Mouse (Mus musculus) NIH3T3 (cell line): Measurements from ENCODE around the gene Zyg11a.
"Not testable (repeated sequence)": the region's sequence is repeated elsewhere in the genome, so short reads cannot be mapped to it uniquely, and the experiment has no call there.

ENCODE experiments used
- DNase-seq: peaks from one replicate; pipeline ENCODE4 v3.0.0-alpha.2; 2012; ENCODE audit warnings: low read depth

Gene Zyg11a

DNA sequence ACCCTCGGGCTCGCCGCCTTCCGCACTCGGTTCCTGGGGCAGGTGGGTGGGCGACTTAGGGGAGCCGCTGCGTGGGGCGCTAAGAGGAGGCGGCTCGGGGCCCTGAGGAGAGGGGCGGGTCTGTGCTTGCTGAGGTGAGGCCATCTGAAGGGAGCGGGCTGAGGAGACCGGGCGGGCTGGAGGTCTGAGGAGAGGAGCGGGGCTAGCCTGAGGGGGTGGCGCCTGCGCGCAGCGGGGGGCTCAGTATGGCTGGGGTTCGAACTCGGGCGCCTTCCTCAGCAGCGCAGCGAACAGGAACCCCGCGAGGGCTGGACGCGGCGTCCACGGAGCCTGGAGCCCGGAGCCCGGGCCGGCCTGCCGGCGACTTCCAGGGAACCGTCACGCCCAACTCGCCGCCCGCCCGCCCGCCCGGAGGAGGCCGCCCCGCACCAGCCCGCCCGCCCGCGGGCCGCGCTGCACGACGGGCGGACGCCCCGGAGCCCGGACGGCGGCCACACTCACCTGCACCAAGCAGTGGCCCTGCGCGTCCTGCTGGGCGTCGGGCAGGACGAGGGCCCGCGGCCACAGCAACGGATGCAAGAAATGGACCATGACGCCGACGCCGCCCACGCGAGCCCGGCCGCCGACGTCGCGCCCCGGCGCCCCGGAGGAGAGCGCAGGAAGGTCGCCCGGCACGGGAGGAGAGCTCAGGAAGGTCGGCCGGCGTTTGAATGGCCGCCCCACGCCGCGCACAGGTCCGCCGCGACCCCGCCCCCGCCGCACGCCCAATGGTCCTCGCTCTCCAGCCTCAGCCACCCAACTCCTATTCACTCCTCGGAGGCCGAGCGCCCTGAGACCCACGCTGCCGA lies at the start of gene Zyg11a:
Zyg11a (minus strand) TSS at position 717 of the 848 bp plus-strand sequence.
- no peak for DNase-seq

DNA sequence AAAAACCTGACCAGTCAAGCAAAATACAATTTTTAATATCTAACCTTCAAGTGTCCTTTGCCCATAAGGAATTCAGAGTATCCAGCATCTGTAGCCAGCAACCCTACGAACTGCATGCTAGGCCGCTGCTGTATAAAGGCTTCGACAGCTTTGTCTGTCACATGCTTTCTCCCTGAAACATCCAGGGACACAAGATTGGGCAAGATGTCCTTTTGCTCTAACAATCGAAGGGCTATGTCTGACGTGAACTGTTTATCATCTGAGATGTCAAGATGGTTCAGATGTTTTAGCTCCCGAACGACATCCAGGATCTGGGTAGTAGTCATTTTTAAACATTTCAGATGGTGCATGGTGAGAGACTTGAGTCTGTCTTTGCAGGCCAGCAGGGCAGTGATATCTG lies 47.9 kb upstream of the Zyg11a start:
- DNase-seq: no peak

DNA sequence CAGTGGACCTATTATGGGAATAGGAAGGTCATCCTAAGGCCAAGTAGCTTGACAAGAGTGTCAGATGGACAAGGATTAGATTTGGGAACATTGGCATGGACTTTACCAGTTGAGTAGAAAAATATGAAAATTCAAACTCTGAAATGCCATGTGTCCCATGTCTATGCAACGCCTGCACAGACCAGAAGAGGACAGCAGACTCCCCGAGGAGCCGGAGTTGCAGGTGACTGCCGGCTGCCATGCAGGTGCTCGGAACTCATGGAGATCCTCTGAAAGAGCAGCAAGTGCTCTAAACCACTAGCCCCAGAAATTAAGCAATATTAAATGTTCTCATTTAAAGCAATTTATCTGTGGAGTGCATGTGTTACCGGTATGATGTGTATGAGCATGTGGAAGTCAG lies 35.5 kb upstream of the Zyg11a start:
- peak; percentile 19 for DNase-seq

GRCm38 (mm10) chr4:108250501-108250900 lies 32.7 kb upstream of the Zyg11a start:
- no peak for DNase-seq

DNA sequence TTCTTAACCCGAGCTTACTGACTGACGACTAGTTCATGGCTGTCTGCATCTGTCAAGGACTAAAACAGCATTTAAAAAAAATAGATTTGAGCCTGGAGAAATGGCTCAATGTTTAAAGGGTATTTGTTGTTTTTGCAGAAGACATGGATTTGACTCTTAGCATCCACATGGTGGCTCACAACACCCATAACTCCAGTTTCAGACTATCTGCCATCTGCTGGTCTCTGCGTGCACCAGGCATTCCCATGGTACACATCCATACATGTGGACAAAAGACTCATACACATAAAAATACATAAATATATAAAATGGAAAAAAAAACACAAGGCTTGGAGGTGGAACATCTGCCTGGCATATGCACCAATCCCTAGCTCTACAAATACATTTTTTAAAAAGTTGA lies 31.5 kb upstream of the Zyg11a start:
- peak; percentile 37 for DNase-seq

GRCm38 (mm10) chr4:108233654-108234053 lies 15.8 kb upstream of the Zyg11a start:
- no peak for DNase-seq

- DNase-seq: peak; percentile 23
These were observed 7.6 kb upstream of the Zyg11a start for GRCm38 (mm10) chr4:108225341-108225872.

DNA sequence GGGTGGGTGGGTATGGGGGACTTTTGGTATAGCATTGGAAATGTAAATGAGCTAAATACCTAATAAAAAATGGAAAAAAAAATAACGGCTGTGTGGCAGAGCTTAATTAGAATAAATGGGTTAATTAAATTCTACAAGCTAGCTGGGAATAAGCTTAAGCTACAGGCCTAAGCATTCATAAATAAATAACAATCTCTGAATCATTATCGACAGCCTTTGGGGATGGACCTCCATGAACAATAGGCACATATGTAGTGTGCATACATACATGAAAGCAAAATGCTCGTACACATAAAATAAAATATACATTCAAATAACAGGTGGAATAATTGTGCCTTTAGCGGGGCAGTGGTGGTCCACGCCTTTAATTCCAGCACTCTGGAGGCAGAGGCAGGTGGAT lies 4.7 kb upstream of the Zyg11a start:
- no peak for DNase-seq

GRCm38 (mm10) chr4:108219019-108219418 lies 1.2 kb upstream of the Zyg11a start:
- no peak for DNase-seq

DNA sequence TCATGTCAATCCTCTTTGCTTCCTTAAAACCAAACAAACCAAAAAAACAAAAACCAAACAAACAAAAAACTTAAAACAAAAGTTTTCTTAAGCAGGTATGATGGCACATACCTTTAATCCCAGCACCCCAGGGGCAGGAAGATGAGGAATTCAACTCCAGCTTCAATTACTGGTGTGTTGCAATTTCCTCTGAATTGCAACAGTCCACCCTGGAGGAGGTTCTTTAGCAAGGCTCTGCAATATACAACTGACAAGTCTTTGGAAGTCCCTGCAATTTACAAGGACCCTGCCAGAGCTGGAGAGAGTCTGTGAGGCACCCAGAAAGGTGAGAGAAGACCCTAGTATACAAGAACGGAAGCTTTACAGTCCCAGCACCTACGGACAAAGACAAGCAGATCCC lies 4.8 kb downstream of the Zyg11a start:
- peak; percentile 30 for DNase-seq

DNA sequence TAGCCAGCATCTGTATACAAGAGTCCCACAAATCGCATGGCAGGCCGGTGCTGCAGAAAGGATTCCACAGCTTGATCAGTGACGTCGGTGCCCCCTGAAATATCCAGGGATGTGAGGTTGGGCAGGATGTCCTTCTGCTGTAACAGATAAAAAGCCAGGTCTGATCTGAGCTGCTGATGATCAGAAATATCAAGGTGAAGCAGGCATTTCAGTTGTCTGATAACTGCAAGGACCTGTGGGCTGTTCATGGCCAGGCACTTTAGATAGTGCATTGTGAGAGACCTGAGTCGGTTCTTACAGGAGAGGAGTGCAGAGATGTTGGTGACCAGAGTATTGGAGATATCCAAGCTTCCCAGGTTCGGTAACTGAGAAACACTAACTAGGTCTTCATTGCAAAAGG lies 13.2 kb downstream of the Zyg11a start:
- no peak for DNase-seq

GRCm38 (mm10) chr4:108199236-108199635 lies 18.6 kb downstream of the Zyg11a start:
- DNase-seq: no peak

GRCm38 (mm10) chr4:108196277-108196855 lies 21.5 kb downstream of the Zyg11a start:
- DNase-seq: no peak

DNA sequence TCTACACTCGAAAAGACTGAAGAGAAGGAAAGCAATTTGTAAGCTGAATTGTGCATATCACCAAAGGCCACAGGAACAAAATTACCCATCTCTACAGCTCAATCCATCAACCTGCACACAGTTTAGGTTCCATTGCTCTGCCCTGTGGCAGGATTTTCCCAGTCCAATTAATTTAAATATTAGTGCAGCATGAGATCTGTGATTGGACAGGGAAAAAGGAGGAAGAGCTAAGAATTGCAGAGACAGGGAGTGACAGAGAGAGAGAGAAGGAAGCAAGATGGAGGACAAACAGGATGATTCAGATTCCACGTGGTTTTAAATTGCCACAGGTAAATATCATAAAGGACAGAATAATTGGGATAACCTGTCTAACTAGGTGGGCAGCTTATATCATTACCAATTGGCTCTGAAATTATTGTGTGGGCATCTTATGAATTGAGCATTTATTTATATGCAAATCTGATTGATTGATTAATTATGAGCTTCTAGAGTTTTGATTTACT lies 25.0 kb downstream of the Zyg11a start:
- DNase-seq: no peak

DNA sequence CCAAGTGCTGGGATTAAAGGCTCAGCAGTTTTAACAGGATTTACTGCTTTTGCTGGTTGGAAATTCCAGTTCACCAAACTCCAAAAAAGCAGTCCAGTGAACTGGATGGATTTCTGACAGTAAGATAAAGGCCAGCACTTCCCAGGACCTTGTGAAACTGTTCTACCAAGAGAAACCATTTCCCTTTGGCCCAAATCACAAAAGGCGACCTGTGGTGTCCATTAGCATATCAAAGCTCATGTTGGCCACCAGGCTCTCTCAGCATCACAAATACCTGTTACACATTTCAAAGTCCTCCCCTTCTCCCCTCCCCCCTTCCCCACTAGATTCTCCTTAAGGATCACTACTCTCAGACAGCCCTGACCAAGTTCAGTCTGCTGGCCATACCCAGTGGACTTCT lies 35.6 kb downstream of the Zyg11a start:
- DNase-seq: no peak

DNA sequence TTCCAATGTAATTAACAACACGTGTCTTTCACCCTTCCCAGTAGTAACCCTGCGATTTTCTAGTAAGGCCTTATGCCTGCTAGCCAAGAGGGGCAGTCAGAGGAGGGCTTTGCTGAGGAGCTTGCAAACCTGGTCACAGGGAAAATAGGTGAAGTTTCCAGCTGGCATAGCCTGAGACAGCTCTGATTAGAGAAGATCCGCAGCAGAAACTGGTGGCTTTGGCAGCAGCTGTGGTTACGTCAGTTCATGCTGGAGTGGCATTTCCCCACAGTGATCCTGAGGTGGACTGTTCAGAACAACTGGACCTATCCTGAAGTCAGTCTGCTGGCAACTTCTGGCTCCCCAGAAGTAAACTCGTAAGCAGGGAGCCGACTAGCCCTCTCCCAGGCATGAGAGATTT lies 49.8 kb downstream of the Zyg11a start:
- DNase-seq: no peak

GRCm38 (mm10) chr4:108166874-108167273 lies 51.0 kb downstream of the Zyg11a start:
- no peak for DNase-seq

GRCm38 (mm10) chr4:108165152-108165895 lies 52.5 kb downstream of the Zyg11a start, which contains the start of gene Echdc2:
Gene Echdc2, plus strand, starts transcription at chr4:108165437.
- no peak for DNase-seq

GRCm38 (mm10) chr4:108163291-108163690 lies 54.6 kb downstream of the Zyg11a start:
- no peak for DNase-seq

- DNase-seq: no peak
These were observed 55.9 kb downstream of the Zyg11a start for GRCm38 (mm10) chr4:108161936-108162335.

DNA sequence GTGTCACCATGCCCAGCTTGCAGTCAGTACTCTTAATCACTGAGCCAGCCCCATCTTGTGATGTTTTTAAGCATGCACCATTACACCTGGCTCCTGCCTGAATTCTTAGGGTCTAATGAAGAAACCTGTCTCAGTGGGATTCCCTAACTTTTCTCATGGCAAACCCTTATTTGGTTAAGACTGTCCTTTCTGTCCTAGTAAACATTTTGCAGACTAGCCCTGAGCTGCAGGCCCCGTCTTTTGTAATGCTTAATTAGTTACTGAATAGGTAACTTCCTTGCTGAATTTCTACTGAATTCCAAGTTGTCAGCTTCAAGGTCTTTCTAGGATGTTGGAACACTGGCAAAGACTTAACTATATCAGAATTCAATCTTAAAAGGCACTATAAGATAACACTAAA lies 62.7 kb downstream of the Zyg11a start:
- DNase-seq: not testable (repeated sequence)

DNA sequence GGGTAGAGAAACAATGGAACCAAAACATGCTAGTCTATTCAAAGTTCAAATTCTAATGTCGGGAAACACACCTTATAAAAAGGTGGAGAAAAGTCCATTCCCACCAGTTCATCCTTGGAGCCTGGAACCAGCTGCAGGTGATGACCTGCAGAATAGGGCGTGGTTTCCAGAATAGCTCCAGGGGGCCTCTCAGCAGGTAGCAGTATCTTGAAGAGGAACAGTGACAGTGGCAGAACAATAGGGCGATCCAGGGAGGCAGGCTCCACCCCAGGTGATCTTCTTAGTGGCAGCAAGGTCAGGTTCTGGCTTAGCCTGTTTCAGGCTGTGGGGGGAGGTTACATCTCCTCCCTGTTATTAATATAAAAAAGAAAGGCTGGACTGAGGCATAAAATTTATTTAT lies 72.3 kb downstream of the Zyg11a start:
- not testable (repeated sequence) for DNase-seq
